Mouse (Mus musculus): ENCODE results near the gene Tex19.1. TPM values are rescaled to one million over a fixed set of nuclear protein-coding genes. Genes with fewer than 3 reads are reported as not detected.

Tex19.1 gene
- polyA plus RNA-seq, 1 experiment = not detected

DNA sequence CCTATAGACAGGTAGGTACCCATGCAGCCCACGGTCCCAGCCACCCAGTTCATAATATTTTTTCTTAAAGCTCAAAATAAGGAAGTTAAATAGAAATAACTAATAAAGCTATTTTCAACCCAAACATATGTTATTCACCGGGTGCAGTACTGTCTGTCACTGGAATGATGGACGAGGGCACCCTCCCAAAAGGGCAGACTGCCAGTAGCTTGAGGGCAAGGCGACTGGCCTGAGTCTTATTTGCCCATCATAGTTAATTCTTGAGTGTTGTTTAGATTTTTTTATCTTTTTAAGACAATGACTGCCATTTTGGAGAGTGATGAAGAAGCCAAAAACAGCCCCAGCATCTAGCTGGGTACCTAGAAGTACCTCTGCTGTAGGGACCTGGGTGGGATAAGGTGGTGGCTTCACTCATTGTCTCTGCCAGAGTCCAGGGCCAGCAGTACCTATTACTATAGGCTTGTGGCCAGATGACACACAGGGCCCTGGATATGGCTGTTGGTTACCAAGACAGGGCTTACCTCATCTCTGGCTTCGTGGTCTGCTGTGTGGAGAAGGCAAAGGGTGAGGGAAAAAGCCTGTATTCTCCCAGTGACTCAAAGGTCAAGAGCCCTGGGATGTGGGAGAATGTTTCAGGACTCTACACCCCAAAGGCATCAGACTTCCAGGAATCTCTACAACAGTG, 33.7 kb upstream of the Tex19.1 start:
- Histone ChIP-seq H3K4me3 (ENCODE audit: insufficient read depth, low read depth, low read length) (no peak overlapping the region), H3K4me1 (ENCODE audit: control insufficient read depth, insufficient read depth, low read length) (no peaks in the 10 kb centered on the region; the same call in 1 of the 2 replicates), H3K27ac (ENCODE audit: insufficient read depth, low read depth, low read length) (no peak overlapping the region)
- no peak for TF ChIP-seq POLR2A (IDR thresholded peaks at IDR 0.05; ENCODE audit: insufficient read depth, low read depth, low read length)
- no peak for TF ChIP-seq CTCF (IDR thresholded peaks at IDR 0.05; ENCODE audit: insufficient read depth, low read depth, low read length)
- 62% methylated on average over 5 of the region's 5 CpGs for WGBS

DNA sequence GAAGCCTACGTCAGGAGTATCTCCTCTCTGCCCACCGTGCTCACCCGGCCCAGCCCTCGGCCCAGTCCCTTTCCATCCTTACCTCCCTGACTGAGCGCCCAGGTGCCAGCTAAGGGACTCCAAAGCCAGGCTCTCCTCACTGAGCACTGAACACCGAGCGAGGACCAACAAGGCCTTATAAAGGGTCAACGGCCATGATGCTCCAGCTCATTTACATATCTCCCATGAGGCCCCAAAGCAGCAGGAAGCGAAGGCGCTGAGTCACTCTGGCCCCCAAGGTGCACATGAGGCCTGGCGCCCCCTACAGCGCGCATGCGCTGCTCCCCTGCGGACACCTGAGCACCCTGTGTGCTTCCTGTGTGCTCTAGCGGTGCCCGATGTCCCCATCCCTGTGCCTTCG, 27.8 kb upstream of the Tex19.1 start:
- Histone ChIP-seq H3K27ac (ENCODE audit: insufficient read depth, low read depth, low read length) (no peak overlapping the region), H3K4me3 (ENCODE audit: insufficient read depth, low read depth, low read length) (no peak overlapping the region), H3K4me1 (ENCODE audit: control insufficient read depth, insufficient read depth, low read length) (no peaks in the 10 kb centered on the region)
- TF ChIP-seq POLR2A (IDR thresholded peaks at IDR 0.05; ENCODE audit: insufficient read depth, low read depth, low read length) (no peak), CTCF (IDR thresholded peaks at IDR 0.05; ENCODE audit: insufficient read depth, low read depth, low read length) (no peak)
- WGBS = 93% methylated on average over 18 of the region's 18 CpGs

DNA sequence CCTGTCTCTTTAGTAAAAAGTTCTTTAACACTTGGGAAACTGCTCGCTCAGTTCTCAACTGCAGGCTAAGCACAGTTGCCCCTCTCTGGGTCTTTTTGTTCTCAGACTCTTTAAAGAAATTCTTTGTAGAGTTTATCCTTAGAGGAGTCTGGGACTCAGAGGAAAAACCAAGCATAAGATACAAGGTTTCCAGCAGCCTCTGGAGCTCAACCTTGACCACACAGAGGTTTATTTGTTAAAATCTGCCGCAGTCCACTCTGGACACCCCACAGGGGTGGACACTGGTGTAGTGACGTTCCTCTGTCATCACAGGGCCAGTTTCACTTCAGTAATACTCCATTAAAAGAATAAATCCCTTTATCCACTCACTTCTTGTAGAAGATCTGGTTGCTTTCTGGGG, 27.4 kb upstream of the Tex19.1 start, which contains the start of gene Tex19.2:
Gene Tex19.2 (minus strand): TSS at position 101 of the 400 bp plus-strand sequence.
- Histone ChIP-seq H3K4me1 (ENCODE audit: control insufficient read depth, insufficient read depth, low read length) (no peaks in the 10 kb centered on the region), H3K4me3 (ENCODE audit: insufficient read depth, low read depth, low read length) (no peak within 1 kb of the TSS), H3K27ac (ENCODE audit: insufficient read depth, low read depth, low read length) (no peak within 1 kb of the TSS)
- TF ChIP-seq POLR2A (IDR thresholded peaks at IDR 0.05; ENCODE audit: insufficient read depth, low read depth, low read length) (no peak), CTCF (IDR thresholded peaks at IDR 0.05; ENCODE audit: insufficient read depth, low read depth, low read length) (no peak)
- 46% methylated on average over 3 of the region's 3 CpGs for WGBS

DNA sequence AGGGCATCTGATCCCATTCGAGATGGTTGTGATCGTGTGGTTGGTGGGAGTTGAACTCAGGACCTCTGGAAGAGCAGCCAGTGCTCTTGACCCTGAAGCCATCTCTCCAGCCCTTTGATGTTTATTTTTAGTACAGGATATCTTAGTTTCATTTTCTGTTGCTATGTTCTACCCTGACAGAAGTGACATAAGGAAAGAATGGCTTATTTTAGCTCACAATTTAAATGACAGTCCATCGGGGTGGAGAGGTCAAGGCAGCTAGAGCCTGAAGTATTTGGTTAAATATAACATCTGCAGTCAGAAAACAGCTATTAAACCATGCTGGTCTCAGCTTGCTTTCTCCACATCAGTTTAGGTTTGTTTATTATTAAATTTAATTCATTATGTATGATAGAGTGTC, 24.8 kb upstream of the Tex19.1 start:
- no peak overlapping the region for H3K27ac ChIP-seq (ENCODE audit: insufficient read depth, low read depth, low read length)
- H3K4me3 ChIP-seq (ENCODE audit: insufficient read depth, low read depth, low read length) = no peak overlapping the region
- H3K4me1 ChIP-seq (ENCODE audit: control insufficient read depth, insufficient read depth, low read length) = no peaks in the 10 kb centered on the region
- WGBS = 82% methylated on average over 3 of the region's 3 CpGs
- no peak for TF ChIP-seq CTCF (IDR thresholded peaks at IDR 0.05; ENCODE audit: insufficient read depth, low read depth, low read length)
- TF ChIP-seq POLR2A (IDR thresholded peaks at IDR 0.05; ENCODE audit: insufficient read depth, low read depth, low read length) = no peak

DNA sequence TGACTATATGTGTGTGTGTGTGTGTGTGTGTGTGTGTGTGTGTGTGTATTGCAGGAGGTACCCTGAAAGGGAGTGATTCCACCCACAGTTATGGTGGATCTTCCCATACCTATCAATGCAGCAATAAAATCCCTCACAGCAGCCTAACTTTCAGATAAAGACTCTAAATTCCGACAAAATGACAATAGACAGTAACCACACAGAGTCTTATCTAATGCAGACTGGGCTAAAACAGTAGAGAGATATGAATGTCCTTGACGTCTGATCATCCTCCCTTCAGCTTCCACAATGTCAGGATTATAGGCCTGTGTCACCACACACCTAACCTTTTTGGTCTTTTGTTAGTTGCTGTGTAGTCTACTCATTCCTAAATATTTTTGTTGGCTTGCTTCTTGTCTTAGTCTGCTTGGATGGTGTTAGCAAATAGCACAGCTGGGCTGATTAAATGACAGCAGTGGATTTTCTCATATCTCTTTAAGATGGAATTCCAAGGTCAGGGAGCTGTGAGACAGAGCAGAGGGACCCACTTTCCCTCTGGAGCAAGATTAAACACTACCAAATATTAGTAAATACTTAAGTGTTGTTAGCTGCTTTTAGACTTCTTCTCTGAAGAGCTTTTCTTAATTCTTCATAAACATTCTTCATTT, 23.8 kb upstream of the Tex19.1 start:
- TF ChIP-seq POLR2A (IDR thresholded peaks at IDR 0.05; ENCODE audit: insufficient read depth, low read depth, low read length) (no peak), CTCF (IDR thresholded peaks at IDR 0.05; ENCODE audit: insufficient read depth, low read depth, low read length) (no peak)
- H3K4me3 ChIP-seq (ENCODE audit: insufficient read depth, low read depth, low read length) = no peak overlapping the region
- H3K4me1 ChIP-seq (ENCODE audit: control insufficient read depth, insufficient read depth, low read length) = no peaks in the 10 kb centered on the region
- no peak overlapping the region for H3K27ac ChIP-seq (ENCODE audit: insufficient read depth, low read depth, low read length)
- WGBS = 91% methylated on average over 2 of the region's 2 CpGs

DNA sequence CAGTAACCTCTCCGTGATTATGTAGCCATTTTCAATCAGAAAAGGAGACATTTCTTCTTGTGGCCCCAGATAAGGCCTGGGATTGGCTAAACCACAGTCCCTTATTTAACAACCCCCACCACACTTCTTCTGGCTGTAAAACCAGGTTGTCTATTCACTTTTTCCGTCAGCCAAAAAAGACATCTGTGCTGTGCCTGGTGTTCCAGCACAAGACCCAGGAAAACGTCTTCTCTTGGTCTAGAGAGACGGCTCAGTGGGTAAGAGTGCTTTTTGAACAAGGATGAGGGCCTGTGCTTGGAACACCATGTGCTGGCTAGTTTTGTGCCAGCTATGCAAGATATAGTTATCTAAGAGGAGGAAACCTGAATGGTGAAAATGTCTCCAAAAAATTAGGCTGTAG, 22.5 kb upstream of the Tex19.1 start:
- 90% methylated on average over 4 of the region's 4 CpGs for WGBS
- no peaks in the 10 kb centered on the region for H3K4me1 ChIP-seq (ENCODE audit: control insufficient read depth, insufficient read depth, low read length)
- H3K4me3 ChIP-seq (ENCODE audit: insufficient read depth, low read depth, low read length) = no peak overlapping the region
- H3K27ac ChIP-seq (ENCODE audit: insufficient read depth, low read depth, low read length) = no peak overlapping the region
- TF ChIP-seq CTCF (IDR thresholded peaks at IDR 0.05; ENCODE audit: insufficient read depth, low read depth, low read length) = no peak
- TF ChIP-seq POLR2A (IDR thresholded peaks at IDR 0.05; ENCODE audit: insufficient read depth, low read depth, low read length) = no peak

DNA sequence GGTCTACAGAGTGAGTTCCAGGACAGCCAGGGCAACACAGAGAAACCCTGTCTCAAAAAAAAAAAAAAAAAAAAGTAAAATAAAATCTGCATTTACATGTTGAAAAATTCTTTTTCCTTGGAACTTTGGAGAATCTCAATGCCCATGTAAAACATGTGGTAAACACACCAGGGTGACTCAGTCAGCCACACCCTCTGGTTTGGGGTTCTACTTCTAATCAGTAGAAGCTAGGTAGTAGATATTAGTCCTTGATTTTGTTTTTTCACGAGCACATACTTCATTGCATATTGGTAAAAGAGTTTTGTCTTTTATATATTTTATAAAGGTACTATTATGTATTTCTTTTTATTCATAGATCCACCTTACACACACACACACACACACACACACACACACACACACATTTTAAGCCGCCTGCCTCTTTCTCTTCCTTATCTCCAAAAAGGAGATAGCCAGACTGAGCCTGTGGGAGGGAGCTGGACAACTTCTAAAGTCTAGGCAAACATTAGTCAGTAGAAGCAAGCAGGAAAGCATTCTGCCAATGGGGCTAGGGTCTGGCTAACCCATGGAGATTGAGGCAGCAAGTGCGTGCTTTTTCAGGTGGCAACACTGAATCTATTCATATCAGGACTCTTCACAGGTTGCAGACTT, 20.3 kb upstream of the Tex19.1 start:
- TF ChIP-seq CTCF (IDR thresholded peaks at IDR 0.05; ENCODE audit: insufficient read depth, low read depth, low read length) = no peak
- no peak for TF ChIP-seq POLR2A (IDR thresholded peaks at IDR 0.05; ENCODE audit: insufficient read depth, low read depth, low read length)
- H3K4me1 ChIP-seq (ENCODE audit: control insufficient read depth, insufficient read depth, low read length) = no peaks in the 10 kb centered on the region
- WGBS = 85% methylated on average over 3 of the region's 3 CpGs

DNA sequence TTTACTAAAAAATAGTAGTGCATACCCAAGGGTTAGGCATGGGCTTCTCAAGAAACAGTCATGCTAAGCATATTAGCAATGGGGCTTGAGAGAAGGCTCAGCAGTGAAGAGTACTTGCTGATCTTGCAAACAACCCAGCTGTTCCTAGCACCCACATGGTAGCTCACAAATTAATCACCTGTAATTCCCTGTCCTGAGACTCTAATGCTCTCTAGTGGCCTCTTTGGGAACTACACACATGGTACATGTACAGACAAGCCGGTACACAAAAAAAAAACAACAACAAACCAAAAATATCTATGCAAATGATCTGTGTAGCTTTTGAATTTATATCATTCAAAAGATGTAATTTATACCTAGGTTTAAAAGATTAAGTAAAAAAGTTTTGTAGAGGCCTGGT, 19.5 kb upstream of the Tex19.1 start:
- Histone ChIP-seq H3K4me3 (ENCODE audit: insufficient read depth, low read depth, low read length) (no peak overlapping the region), H3K27ac (ENCODE audit: insufficient read depth, low read depth, low read length) (no peak overlapping the region), H3K4me1 (ENCODE audit: control insufficient read depth, insufficient read depth, low read length) (no peaks in the 10 kb centered on the region)
- WGBS = 78% methylated on average over 1 of the region's 1 CpGs
- TF ChIP-seq CTCF (IDR thresholded peaks at IDR 0.05; ENCODE audit: insufficient read depth, low read depth, low read length) (no peak), POLR2A (IDR thresholded peaks at IDR 0.05; ENCODE audit: insufficient read depth, low read depth, low read length) (no peak)

More for the DNA sequence above, 20.3 kb upstream of the Tex19.1 start:
- Histone ChIP-seq H3K4me3 (ENCODE audit: insufficient read depth, low read depth, low read length) (no peak overlapping the region), H3K27ac (ENCODE audit: insufficient read depth, low read depth, low read length) (no peak overlapping the region)

DNA sequence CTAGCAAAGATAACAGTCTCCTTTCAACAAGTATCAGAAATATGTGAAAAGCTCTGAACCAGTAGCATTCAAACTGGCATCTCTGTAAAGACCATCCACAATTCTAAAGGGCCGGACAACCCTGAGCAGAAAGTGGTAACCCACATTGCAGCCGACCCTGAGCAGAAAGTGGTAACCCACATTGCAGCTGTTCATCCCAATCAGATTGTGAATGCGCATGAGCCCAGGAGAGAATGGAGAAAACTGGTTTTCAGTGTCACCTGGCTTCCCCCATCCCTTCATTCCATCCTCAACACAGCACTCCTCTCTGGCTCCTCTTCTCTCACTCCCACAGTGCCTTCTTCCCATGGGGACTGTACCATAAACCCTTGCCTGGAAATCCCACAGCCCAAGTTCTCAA, 18.5 kb upstream of the Tex19.1 start:
- H3K4me3 ChIP-seq (ENCODE audit: insufficient read depth, low read depth, low read length) = no peak overlapping the region
- 98% methylated on average over 3 of the region's 3 CpGs for WGBS
- H3K27ac ChIP-seq (ENCODE audit: insufficient read depth, low read depth, low read length) = no peak overlapping the region
- H3K4me1 ChIP-seq (ENCODE audit: control insufficient read depth, insufficient read depth, low read length) = no peaks in the 10 kb centered on the region
- TF ChIP-seq CTCF (IDR thresholded peaks at IDR 0.05; ENCODE audit: insufficient read depth, low read depth, low read length) (no peak), POLR2A (IDR thresholded peaks at IDR 0.05; ENCODE audit: insufficient read depth, low read depth, low read length) (no peak)

Data from olfactory bulb, adult 2 months (tissue).